Mouse (Mus musculus): Measurements from ENCODE around the gene Spata13.

The Spata13 gene

GRCm38 (mm10) chr14:60676625-60677314 is 43.0 kb downstream of the Spata13 start:
- no peak for DNase-seq (ENCODE audit: low spot score)

- no peak for DNase-seq (ENCODE audit: low spot score)
Observed at GRCm38 (mm10) chr14:60682361-60683023, 48.7 kb downstream of the Spata13 start.

GRCm38 (mm10) chr14:60683989-60684388 is 50.2 kb downstream of the Spata13 start:
- no peak for DNase-seq (ENCODE audit: low spot score)

- no peak for DNase-seq (ENCODE audit: low spot score)
Observed at GRCm38 (mm10) chr14:60686733-60687132, 52.9 kb downstream of the Spata13 start.

- peak; percentile 47 for DNase-seq (ENCODE audit: low spot score)
Observed at GRCm38 (mm10) chr14:60687241-60687640, 53.4 kb downstream of the Spata13 start.

GRCm38 (mm10) chr14:60688509-60689205 is 54.9 kb downstream of the Spata13 start:
- DNase-seq (ENCODE audit: low spot score) = peak; percentile 87

GRCm38 (mm10) chr14:60689768-60690167 is 56.0 kb downstream of the Spata13 start:
- DNase-seq (ENCODE audit: low spot score) = no peak

- DNase-seq (ENCODE audit: low spot score) = peak; percentile 39
Observed at GRCm38 (mm10) chr14:60690631-60691030, 56.8 kb downstream of the Spata13 start.

GRCm38 (mm10) chr14:60693122-60693536 is 59.3 kb downstream of the Spata13 start:
- no peak for DNase-seq (ENCODE audit: low spot score)

GRCm38 (mm10) chr14:60693666-60694065 is 59.9 kb downstream of the Spata13 start:
- no peak for DNase-seq (ENCODE audit: low spot score)

GRCm38 (mm10) chr14:60694215-60694997 is 60.6 kb downstream of the Spata13 start:
- peak; percentile 76 for DNase-seq (ENCODE audit: low spot score)

GRCm38 (mm10) chr14:60697351-60697750 is 63.5 kb downstream of the Spata13 start:
- no peak for DNase-seq (ENCODE audit: low spot score)

- no peak for DNase-seq (ENCODE audit: low spot score)
Observed at GRCm38 (mm10) chr14:60698980-60699379, 65.2 kb downstream of the Spata13 start.

- no peak for DNase-seq (ENCODE audit: low spot score)
Observed at GRCm38 (mm10) chr14:60702377-60703140, 68.8 kb downstream of the Spata13 start.

GRCm38 (mm10) chr14:60704510-60704909 is 70.7 kb downstream of the Spata13 start:
- DNase-seq (ENCODE audit: low spot score) = no peak

- no peak for DNase-seq (ENCODE audit: low spot score)
Observed at GRCm38 (mm10) chr14:60704961-60705360, 71.2 kb downstream of the Spata13 start.

GRCm38 (mm10) chr14:60709192-60709591 is 75.4 kb downstream of the Spata13 start:
- DNase-seq (ENCODE audit: low spot score) = no peak

GRCm38 (mm10) chr14:60709749-60710148 is 75.9 kb downstream of the Spata13 start:
- no peak for DNase-seq (ENCODE audit: low spot score)

GRCm38 (mm10) chr14:60711161-60711560 is 77.4 kb downstream of the Spata13 start:
- DNase-seq (ENCODE audit: low spot score) = no peak

- DNase-seq (ENCODE audit: low spot score) = no peak
Observed at GRCm38 (mm10) chr14:60711590-60712288, 77.9 kb downstream of the Spata13 start.
